Mouse (Mus musculus): Measurements from ENCODE around the gene Snapc5. TPM values are rescaled to one million over a fixed set of nuclear protein-coding genes. Genes with fewer than 3 reads are reported as not detected.

The Snapc5 gene
- polyA plus RNA-seq, 1 experiment from 2014 or later, result 33.9 TPM

DNA sequence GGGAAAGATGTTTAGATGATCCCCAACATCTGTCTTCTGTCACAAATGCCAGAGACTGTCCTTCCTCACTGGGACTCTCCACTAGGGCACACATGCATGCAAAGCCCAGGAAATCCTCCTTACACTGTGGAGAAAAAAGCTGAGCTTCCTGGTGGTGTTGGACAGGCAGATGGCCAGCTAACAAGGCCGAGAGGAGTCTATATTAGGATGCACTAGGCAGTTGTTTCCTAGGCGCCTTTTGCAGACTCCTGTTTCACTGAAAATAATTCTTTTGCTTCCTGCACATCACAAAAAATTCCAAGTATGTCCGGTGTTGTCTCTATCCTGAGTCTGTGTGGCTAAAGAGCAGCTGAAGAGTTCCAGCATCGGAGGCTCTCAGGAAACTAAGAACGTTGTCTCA is 52.1 kb downstream of the Snapc5 start:
- Histone ChIP-seq H3K4me1 (peaks cover 9% of the 10 kb centered on the region; the same call in 1 of the 2 replicates), H3K4me2 (no peak overlapping the region), H3K9ac (no peak overlapping the region), H3K9me3 (no peaks in the 10 kb centered on the region), H3K4me3 (no peak overlapping the region), H3K27ac (no peak overlapping the region), H3K36me3 (replicated peaks) (no peaks in the 10 kb centered on the region), H3K27me3 (replicated peaks) (no peaks in the 10 kb centered on the region)
- WGBS, result 76% methylated on average over 5 of the region's 5 CpGs
- ATAC-seq (replicated peaks), result no peak

DNA sequence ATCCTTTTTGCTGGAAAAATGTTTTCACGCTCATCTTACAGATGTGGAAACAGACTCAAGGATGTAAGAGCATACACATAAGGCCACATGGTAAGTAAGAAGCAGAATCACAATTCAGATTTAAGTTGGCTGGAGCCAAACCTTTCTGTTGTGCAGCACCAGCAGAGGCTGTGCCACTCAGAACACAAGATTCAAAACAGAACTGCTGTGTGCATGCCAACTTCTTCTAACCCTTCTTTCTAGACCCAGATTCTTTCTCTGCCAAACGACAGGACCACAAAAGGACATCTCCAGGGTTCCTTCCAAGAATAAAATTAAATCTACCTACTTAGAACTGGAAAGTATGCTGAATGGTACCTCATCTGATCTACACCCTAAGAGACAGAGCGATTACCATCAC is 52.6 kb downstream of the Snapc5 start:
- H3K9ac ChIP-seq, result no peak overlapping the region
- H3K36me3 ChIP-seq (replicated peaks), result no peaks in the 10 kb centered on the region
- ATAC-seq (replicated peaks), result no peak
- no peaks in the 10 kb centered on the region for H3K9me3 ChIP-seq
- 84% methylated on average over 3 of the region's 3 CpGs for WGBS
- H3K27ac ChIP-seq, result no peak overlapping the region
- no peak overlapping the region for H3K4me2 ChIP-seq
- no peaks in the 10 kb centered on the region for H3K27me3 ChIP-seq (replicated peaks)
- H3K4me3 ChIP-seq, result no peak overlapping the region
- peaks cover 9% of the 10 kb centered on the region; the same call in 1 of the 2 replicates for H3K4me1 ChIP-seq

DNA sequence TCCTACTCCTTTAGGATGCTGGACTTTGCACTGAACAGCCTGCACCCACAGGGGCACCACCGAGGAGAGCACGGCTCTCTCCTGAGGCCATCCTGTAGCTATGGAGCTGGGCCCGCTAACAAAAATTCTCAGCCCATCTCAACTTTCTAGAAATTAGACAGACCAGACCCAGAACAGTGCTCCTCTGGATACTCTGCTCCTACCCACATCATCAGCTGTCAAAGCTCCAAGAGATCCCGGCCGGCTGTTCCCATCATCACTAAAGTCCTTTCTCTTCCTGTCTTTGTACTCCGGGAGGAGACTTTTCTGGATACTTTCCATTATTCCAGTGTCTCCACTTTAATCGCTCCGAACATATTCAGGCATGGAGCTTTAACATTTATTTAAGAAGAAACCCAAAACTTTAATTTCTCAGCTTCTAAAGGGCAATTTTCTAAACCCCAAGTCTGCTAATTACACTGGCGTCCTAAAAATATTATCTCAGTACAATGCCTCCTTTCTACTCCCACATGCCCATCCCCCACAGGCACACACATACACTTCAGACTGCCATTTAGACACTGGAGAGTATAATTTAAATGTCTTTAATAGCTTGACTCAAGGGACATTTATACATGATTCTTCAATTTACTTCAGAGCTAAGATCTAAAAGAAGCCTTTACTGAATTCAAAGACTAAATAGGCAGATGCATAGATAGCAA is 53.3 kb downstream of the Snapc5 start:
- Histone ChIP-seq H3K4me1 (peaks cover 9% of the 10 kb centered on the region; the same call in 1 of the 2 replicates), H3K9me3 (no peaks in the 10 kb centered on the region), H3K27me3 (replicated peaks) (no peaks in the 10 kb centered on the region), H3K27ac (no peak overlapping the region), H3K4me2 (no peak overlapping the region), H3K9ac (no peak overlapping the region), H3K4me3 (no peak overlapping the region), H3K36me3 (replicated peaks) (no peaks in the 10 kb centered on the region)
- 65% methylated on average over 9 of the region's 9 CpGs for WGBS
- no peak for ATAC-seq (replicated peaks)

Small RNA genes lying within 50 kb of the gene (microRNA-seq; reads per million reads assigned to microRNA genes)
- gene Gm24106, result not detected

Other genes with a start within 250 kb of the Snapc5 start
- 1.5 and 1.9 TPM in 2 replicates for gene Smad6, start 157.2 kb upstream of the Snapc5 start, polyA plus RNA-seq (2015; fragmentation: Nextera tagmentation; extraction: Ambion mirVana)
- not detected in 2 replicates for gene Lctl, start 62.1 kb upstream of the Snapc5 start, polyA plus RNA-seq (2015; fragmentation: Nextera tagmentation; extraction: Ambion mirVana)
- 4.9 and 5.2 TPM in 2 replicates for gene Zwilch, start 6.2 kb upstream of the Snapc5 start, polyA plus RNA-seq (2015; fragmentation: Nextera tagmentation; extraction: Ambion mirVana)
- 543 and 555 TPM in 2 replicates for gene Rpl4, start 5.9 kb upstream of the Snapc5 start, polyA plus RNA-seq (2015; fragmentation: Nextera tagmentation; extraction: Ambion mirVana)
- 2.6 and 2.7 TPM in 2 replicates for gene Uchl4, start 55.9 kb downstream of the Snapc5 start, polyA plus RNA-seq (2015; fragmentation: Nextera tagmentation; extraction: Ambion mirVana)
- gene Map2k1, start 74.4 kb downstream of the Snapc5 start, polyA plus RNA-seq (2015; fragmentation: Nextera tagmentation; extraction: Ambion mirVana), result 56.9 and 60.1 TPM in 2 replicates
- 57.0 and 67.9 TPM in 2 replicates for gene Tipin, start 102.3 kb downstream of the Snapc5 start, polyA plus RNA-seq (2015; fragmentation: Nextera tagmentation; extraction: Ambion mirVana)
- 22.8 and 25.5 TPM in 2 replicates for gene Dis3l, start 162.0 kb downstream of the Snapc5 start, polyA plus RNA-seq (2015; fragmentation: Nextera tagmentation; extraction: Ambion mirVana)
- gene Megf11, start 206.4 kb downstream of the Snapc5 start, polyA plus RNA-seq (2015; fragmentation: Nextera tagmentation; extraction: Ambion mirVana), result 20.2 and 22.4 TPM in 2 replicates